Mouse (Mus musculus): ENCODE results near the gene Uncx. TPM values are rescaled to one million over a fixed set of nuclear protein-coding genes. Genes with fewer than 3 reads are reported as not detected.

Uncx gene
- polyA plus RNA-seq, 1 experiment = not detected

- no peak overlapping the region for H3K27ac ChIP-seq (ENCODE audit: insufficient read depth, low read depth, low read length)
- H3K4me1 ChIP-seq (ENCODE audit: control insufficient read depth, insufficient read depth, low read length) = no peaks in the 10 kb centered on the region
- no peak overlapping the region for H3K4me3 ChIP-seq (ENCODE audit: insufficient read depth, low read length)
- TF ChIP-seq CTCF (IDR thresholded peaks at IDR 0.05; ENCODE audit: low read depth, low read length) (no peak), POLR2A (IDR thresholded peaks at IDR 0.05; ENCODE audit: borderline replicate concordance, low read depth, low read length) (no peak)
Observed at GRCm38 (mm10) chr5:139542043-139542365, 1.3 kb upstream of the Uncx start.

GRCm38 (mm10) chr5:139542556-139542955, 738 bp upstream of the Uncx start:
- Histone ChIP-seq H3K27ac (ENCODE audit: insufficient read depth, low read depth, low read length) (no peak overlapping the region), H3K4me3 (ENCODE audit: insufficient read depth, low read length) (no peak overlapping the region), H3K4me1 (ENCODE audit: control insufficient read depth, insufficient read depth, low read length) (no peaks in the 10 kb centered on the region)
- TF ChIP-seq POLR2A (IDR thresholded peaks at IDR 0.05; ENCODE audit: borderline replicate concordance, low read depth, low read length) (no peak), CTCF (IDR thresholded peaks at IDR 0.05; ENCODE audit: low read depth, low read length) (no peak)

GRCm38 (mm10) chr5:139543650-139544270, 466 bp downstream of the Uncx start:
- Histone ChIP-seq H3K4me1 (ENCODE audit: control insufficient read depth, insufficient read depth, low read length) (no peaks in the 10 kb centered on the region), H3K27ac (ENCODE audit: insufficient read depth, low read depth, low read length) (no peak overlapping the region), H3K4me3 (ENCODE audit: insufficient read depth, low read length) (no peak overlapping the region)
- no peak for TF ChIP-seq POLR2A (IDR thresholded peaks at IDR 0.05; ENCODE audit: borderline replicate concordance, low read depth, low read length)
- no peak for TF ChIP-seq CTCF (IDR thresholded peaks at IDR 0.05; ENCODE audit: low read depth, low read length)

- Histone ChIP-seq H3K4me3 (ENCODE audit: insufficient read depth, low read length) (no peak overlapping the region), H3K27ac (ENCODE audit: insufficient read depth, low read depth, low read length) (no peak overlapping the region), H3K4me1 (ENCODE audit: control insufficient read depth, insufficient read depth, low read length) (no peaks in the 10 kb centered on the region)
- TF ChIP-seq POLR2A (IDR thresholded peaks at IDR 0.05; ENCODE audit: borderline replicate concordance, low read depth, low read length) (no peak), CTCF (IDR thresholded peaks at IDR 0.05; ENCODE audit: low read depth, low read length) (no peak)
Observed at GRCm38 (mm10) chr5:139544271-139545135, 1.2 kb downstream of the Uncx start.

GRCm38 (mm10) chr5:139545221-139545620, 1.9 kb downstream of the Uncx start:
- no peak overlapping the region for H3K4me3 ChIP-seq (ENCODE audit: insufficient read depth, low read length)
- no peak overlapping the region for H3K27ac ChIP-seq (ENCODE audit: insufficient read depth, low read depth, low read length)
- no peaks in the 10 kb centered on the region for H3K4me1 ChIP-seq (ENCODE audit: control insufficient read depth, insufficient read depth, low read length)
- TF ChIP-seq POLR2A (IDR thresholded peaks at IDR 0.05; ENCODE audit: borderline replicate concordance, low read depth, low read length) = no peak
- TF ChIP-seq CTCF (IDR thresholded peaks at IDR 0.05; ENCODE audit: low read depth, low read length) = no peak

- Histone ChIP-seq H3K4me3 (ENCODE audit: insufficient read depth, low read length) (no peak overlapping the region), H3K4me1 (ENCODE audit: control insufficient read depth, insufficient read depth, low read length) (no peaks in the 10 kb centered on the region), H3K27ac (ENCODE audit: insufficient read depth, low read depth, low read length) (no peak overlapping the region)
- no peak for TF ChIP-seq POLR2A (IDR thresholded peaks at IDR 0.05; ENCODE audit: borderline replicate concordance, low read depth, low read length)
- no peak for TF ChIP-seq CTCF (IDR thresholded peaks at IDR 0.05; ENCODE audit: low read depth, low read length)
Observed at GRCm38 (mm10) chr5:139545673-139546335, 2.5 kb downstream of the Uncx start.

- Histone ChIP-seq H3K27ac (ENCODE audit: insufficient read depth, low read depth, low read length) (no peak overlapping the region), H3K4me3 (ENCODE audit: insufficient read depth, low read length) (no peak overlapping the region), H3K4me1 (ENCODE audit: control insufficient read depth, insufficient read depth, low read length) (no peaks in the 10 kb centered on the region)
- TF ChIP-seq CTCF (IDR thresholded peaks at IDR 0.05; ENCODE audit: low read depth, low read length) = no peak
- TF ChIP-seq POLR2A (IDR thresholded peaks at IDR 0.05; ENCODE audit: borderline replicate concordance, low read depth, low read length) = no peak
Observed at GRCm38 (mm10) chr5:139546336-139546770, 3.1 kb downstream of the Uncx start.

- TF ChIP-seq POLR2A (IDR thresholded peaks at IDR 0.05; ENCODE audit: borderline replicate concordance, low read depth, low read length) (no peak), CTCF (IDR thresholded peaks at IDR 0.05; ENCODE audit: low read depth, low read length) (no peak)
- no peaks in the 10 kb centered on the region for H3K4me1 ChIP-seq (ENCODE audit: control insufficient read depth, insufficient read depth, low read length)
- H3K4me3 ChIP-seq (ENCODE audit: insufficient read depth, low read length) = no peak overlapping the region
- no peak overlapping the region for H3K27ac ChIP-seq (ENCODE audit: insufficient read depth, low read depth, low read length)
Observed at GRCm38 (mm10) chr5:139546771-139547420, 3.6 kb downstream of the Uncx start.

GRCm38 (mm10) chr5:139547421-139547931, 4.2 kb downstream of the Uncx start:
- no peak overlapping the region for H3K27ac ChIP-seq (ENCODE audit: insufficient read depth, low read depth, low read length)
- TF ChIP-seq POLR2A (IDR thresholded peaks at IDR 0.05; ENCODE audit: borderline replicate concordance, low read depth, low read length) (no peak), CTCF (IDR thresholded peaks at IDR 0.05; ENCODE audit: low read depth, low read length) (no peak)
- H3K4me1 ChIP-seq (ENCODE audit: control insufficient read depth, insufficient read depth, low read length) = no peaks in the 10 kb centered on the region
- no peak overlapping the region for H3K4me3 ChIP-seq (ENCODE audit: insufficient read depth, low read length)
